Mouse (Mus musculus): ENCODE results near the gene Coro2a. TPM values are rescaled to one million over a fixed set of nuclear protein-coding genes. Genes with fewer than 3 reads are reported as not detected.
"Not testable (repeated sequence)": the region's sequence is repeated elsewhere in the genome, so short reads cannot be mapped to it uniquely, and the experiment has no call there.

The Coro2a gene
- polyA plus RNA-seq, 1 experiment from 2014 or later: 1.7 TPM

- Histone ChIP-seq H3K27me3 (peaks cover 8% of the 10 kb centered on the region; the same call in 1 of the 2 replicates), H3K4me2 (no peak overlapping the region), H3K9ac (no peak overlapping the region), H3K4me3 (replicated peaks) (no peak overlapping the region), H3K4me1 (no peaks in the 10 kb centered on the region), H3K27ac (no peak overlapping the region), H3K36me3 (replicated peaks) (no peaks in the 10 kb centered on the region), H3K9me3 (no peaks in the 10 kb centered on the region)
- no peak for ATAC-seq (ENCODE audit: low FRiP score)
- 91% methylated on average over 9 of the region's 9 CpGs for WGBS
Observed at GRCm38 (mm10) chr4:46591833-46592520, 10.0 kb downstream of the Coro2a start.

DNA sequence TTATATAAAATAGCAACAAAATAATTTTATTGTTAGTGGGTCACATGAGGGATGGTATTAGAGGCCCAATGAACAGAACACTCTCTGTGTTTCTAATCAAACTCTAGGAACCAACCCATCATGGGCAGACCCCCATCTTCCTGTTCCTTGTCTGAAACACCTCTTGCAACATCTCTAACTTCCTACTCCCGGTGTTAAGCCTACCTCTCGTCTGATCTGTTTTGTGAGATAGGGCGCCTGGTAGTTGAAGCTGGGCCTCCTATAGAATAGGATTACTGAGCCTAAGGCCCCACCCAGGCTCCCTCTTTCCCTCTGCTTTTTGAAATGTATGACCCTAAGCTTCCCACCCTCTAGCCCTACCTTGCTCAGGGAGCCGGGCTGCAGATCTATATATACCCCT is 11.2 kb downstream of the Coro2a start:
- H3K4me3 ChIP-seq (replicated peaks): no peak overlapping the region
- H3K4me2 ChIP-seq: no peak overlapping the region
- H3K9ac ChIP-seq: no peak overlapping the region
- no peak for ATAC-seq (ENCODE audit: low FRiP score)
- H3K36me3 ChIP-seq (replicated peaks): no peaks in the 10 kb centered on the region
- H3K27me3 ChIP-seq: no peaks in the 10 kb centered on the region
- 60% methylated on average over 4 of the region's 4 CpGs for WGBS
- H3K4me1 ChIP-seq: no peaks in the 10 kb centered on the region
- no peaks in the 10 kb centered on the region for H3K9me3 ChIP-seq
- no peak overlapping the region for H3K27ac ChIP-seq

DNA sequence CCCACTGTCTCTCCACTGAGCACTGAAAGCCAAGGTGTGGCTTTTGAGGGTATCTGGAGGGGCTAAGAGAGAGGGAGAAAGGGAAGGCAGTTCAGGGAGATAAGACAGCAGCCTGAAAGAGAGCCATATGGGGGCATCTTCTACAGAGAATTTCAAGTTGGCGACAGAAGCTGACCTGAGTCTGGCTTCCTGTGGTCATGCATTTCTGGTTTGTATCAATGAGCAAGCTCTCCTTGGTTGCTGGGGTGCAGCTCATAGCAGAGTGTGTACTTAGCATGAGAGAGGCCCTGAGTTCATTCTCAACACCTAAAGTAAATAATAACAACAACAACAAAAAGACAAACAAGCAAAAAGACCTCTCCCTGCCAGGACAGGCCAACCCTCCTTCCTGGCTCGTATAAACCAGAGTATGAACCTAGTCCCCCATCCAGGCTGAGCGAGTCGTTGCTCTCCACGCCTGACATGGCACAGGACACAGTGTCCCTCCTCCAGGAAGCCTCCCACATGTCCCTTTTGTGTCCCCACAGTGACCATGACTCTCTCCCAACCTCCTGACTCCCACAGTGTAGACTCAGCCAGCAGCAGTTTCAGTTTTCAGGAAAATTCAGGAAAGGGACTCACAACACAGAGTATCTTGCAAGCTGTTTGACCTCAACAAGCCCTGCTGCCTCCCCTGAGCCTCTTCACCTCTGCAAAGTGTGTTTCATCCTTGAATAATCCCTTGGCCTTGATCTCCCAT is 11.9 kb downstream of the Coro2a start:
- Histone ChIP-seq H3K27me3 (no peaks in the 10 kb centered on the region), H3K9me3 (no peaks in the 10 kb centered on the region), H3K4me1 (no peaks in the 10 kb centered on the region), H3K36me3 (replicated peaks) (no peaks in the 10 kb centered on the region), H3K9ac (no peak overlapping the region), H3K4me3 (replicated peaks) (no peak overlapping the region), H3K4me2 (no peak overlapping the region), H3K27ac (no peak overlapping the region)
- WGBS: 81% methylated on average over 5 of the region's 5 CpGs
- ATAC-seq (ENCODE audit: low FRiP score): no peak

- Histone ChIP-seq H3K36me3 (replicated peaks) (no peaks in the 10 kb centered on the region), H3K4me1 (no peaks in the 10 kb centered on the region), H3K4me3 (replicated peaks) (no peak overlapping the region), H3K9me3 (no peaks in the 10 kb centered on the region), H3K27me3 (no peaks in the 10 kb centered on the region), H3K27ac (no peak overlapping the region), H3K4me2 (no peak overlapping the region), H3K9ac (no peak overlapping the region)
- ATAC-seq (ENCODE audit: low FRiP score): no peak
- 88% methylated on average over 8 of the region's 8 CpGs for WGBS
Observed at GRCm38 (mm10) chr4:46589151-46589550, 12.9 kb downstream of the Coro2a start.

DNA sequence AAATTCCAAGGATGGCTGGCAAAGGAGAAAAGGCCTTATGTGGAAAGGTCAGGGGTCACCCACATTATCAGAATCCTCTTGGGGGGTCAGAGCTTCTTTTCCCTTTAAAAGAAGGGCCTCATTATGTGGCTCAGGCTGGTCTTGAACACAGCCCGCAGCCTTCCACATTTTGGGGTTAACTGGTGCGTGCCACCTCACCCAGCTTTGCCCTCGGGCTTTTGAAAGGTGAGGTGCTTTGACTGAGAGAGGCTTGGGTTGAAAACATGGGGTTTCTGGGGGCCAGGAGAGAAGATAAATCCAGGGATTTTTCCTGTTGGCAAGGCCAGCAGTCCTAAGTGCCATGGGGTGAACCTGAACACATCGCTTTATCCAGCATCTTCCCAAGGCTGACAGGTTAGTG is 15.5 kb downstream of the Coro2a start:
- ATAC-seq (ENCODE audit: low FRiP score): no peak
- Histone ChIP-seq H3K36me3 (replicated peaks) (no peaks in the 10 kb centered on the region), H3K4me2 (no peak overlapping the region), H3K27me3 (no peaks in the 10 kb centered on the region), H3K9me3 (no peaks in the 10 kb centered on the region), H3K27ac (no peak overlapping the region), H3K4me3 (replicated peaks) (no peak overlapping the region), H3K4me1 (no peaks in the 10 kb centered on the region), H3K9ac (no peak overlapping the region)
- WGBS: 75% methylated on average over 4 of the region's 4 CpGs

DNA sequence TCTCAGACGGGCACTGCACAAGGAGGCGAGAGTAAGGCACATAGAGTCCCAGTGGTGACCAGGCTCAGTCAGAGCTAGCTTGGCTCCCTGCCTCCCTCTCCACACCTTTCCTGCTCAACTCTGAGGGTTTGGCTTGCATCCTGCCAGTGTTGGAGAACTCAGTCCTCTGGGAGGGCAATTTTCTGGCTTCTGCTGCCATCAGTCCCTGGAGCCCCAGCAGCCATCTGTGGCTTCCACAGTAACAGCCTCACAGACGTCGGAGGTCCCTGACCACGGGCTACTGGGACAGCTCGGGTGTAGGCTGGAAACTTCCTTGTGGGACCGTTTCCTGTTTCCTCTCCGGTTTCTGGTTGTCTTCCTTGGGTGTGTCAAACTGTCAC is 16.2 kb downstream of the Coro2a start:
- Histone ChIP-seq H3K4me1 (no peaks in the 10 kb centered on the region), H3K4me2 (no peak overlapping the region), H3K9me3 (no peaks in the 10 kb centered on the region), H3K27me3 (no peaks in the 10 kb centered on the region), H3K9ac (no peak overlapping the region), H3K4me3 (replicated peaks) (no peak overlapping the region), H3K36me3 (replicated peaks) (no peaks in the 10 kb centered on the region), H3K27ac (no peak overlapping the region)
- WGBS: 89% methylated on average over 8 of the region's 8 CpGs
- no peak for ATAC-seq (ENCODE audit: low FRiP score)

- Histone ChIP-seq H3K9ac (no peak overlapping the region), H3K4me1 (no peaks in the 10 kb centered on the region), H3K27me3 (no peaks in the 10 kb centered on the region), H3K36me3 (replicated peaks) (no peaks in the 10 kb centered on the region), H3K27ac (no peak overlapping the region), H3K9me3 (no peaks in the 10 kb centered on the region), H3K4me3 (replicated peaks) (no peak overlapping the region), H3K4me2 (no peak overlapping the region)
- WGBS: 80% methylated on average over 13 of the region's 13 CpGs
- ATAC-seq (ENCODE audit: low FRiP score): no peak
Observed at GRCm38 (mm10) chr4:46585041-46585810, 16.8 kb downstream of the Coro2a start.

- H3K9me3 ChIP-seq; H3K4me2 ChIP-seq; H3K4me1 ChIP-seq; H3K27me3 ChIP-seq; H3K9ac ChIP-seq; ATAC-seq (ENCODE audit: low FRiP score); H3K4me3 ChIP-seq (replicated peaks); H3K36me3 ChIP-seq (replicated peaks); H3K27ac ChIP-seq: not testable (repeated sequence)
- 79% methylated on average over 3 of the region's 3 CpGs for WGBS
Observed at GRCm38 (mm10) chr4:46584536-46584935, 17.5 kb downstream of the Coro2a start.

DNA sequence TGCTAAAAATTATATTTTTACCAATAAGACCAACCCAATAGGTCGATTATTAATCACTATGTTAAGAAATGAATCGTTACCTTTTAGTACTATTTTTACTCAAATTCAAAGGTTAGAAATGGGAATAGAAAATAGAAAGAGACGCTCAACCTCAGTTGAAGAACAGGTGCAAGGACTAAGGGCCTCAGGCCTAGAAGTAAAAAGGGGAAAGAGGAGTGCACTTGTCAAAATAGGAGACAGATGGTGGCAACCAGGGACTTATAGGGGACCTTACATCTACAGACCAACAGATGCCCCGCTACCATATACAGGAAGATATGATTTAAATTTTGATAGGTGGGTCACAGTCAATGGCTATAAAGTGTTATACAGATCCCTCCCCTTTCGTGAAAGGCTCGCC is 17.9 kb downstream of the Coro2a start:
- not testable (repeated sequence) for H3K27me3 ChIP-seq; H3K4me2 ChIP-seq; H3K27ac ChIP-seq; ATAC-seq (ENCODE audit: low FRiP score); H3K9ac ChIP-seq; H3K9me3 ChIP-seq; H3K4me3 ChIP-seq (replicated peaks); H3K4me1 ChIP-seq; H3K36me3 ChIP-seq (replicated peaks)
- 88% methylated on average over 2 of the region's 6 CpGs for WGBS

DNA sequence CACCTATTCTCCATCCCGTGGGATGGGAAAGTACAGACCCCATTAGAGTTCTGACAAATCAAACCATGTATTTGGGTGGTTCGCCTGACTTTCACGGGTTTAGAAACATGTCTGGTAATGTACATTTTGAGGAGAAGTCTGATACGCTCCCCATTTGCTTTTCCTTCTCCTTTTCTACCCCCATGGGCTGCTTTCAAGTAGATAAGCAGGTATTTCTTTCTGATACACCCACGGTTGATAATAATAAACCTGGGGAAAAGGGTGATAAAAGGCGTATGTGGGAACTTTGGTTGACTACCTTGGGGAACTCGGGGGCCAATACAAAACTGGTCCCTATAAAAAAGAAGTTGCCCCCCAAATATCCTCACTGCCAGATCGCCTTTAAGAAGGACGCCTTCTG is 20.0 kb downstream of the Coro2a start:
- not testable (repeated sequence) for H3K4me2 ChIP-seq; H3K4me1 ChIP-seq; H3K9ac ChIP-seq; H3K9me3 ChIP-seq; H3K4me3 ChIP-seq (replicated peaks); H3K27me3 ChIP-seq; H3K27ac ChIP-seq; H3K36me3 ChIP-seq (replicated peaks); ATAC-seq (ENCODE audit: low FRiP score)
- 88% methylated on average over 9 of the region's 9 CpGs for WGBS

- H3K9ac ChIP-seq; H3K27me3 ChIP-seq; H3K4me1 ChIP-seq; H3K4me3 ChIP-seq (replicated peaks); H3K9me3 ChIP-seq; H3K4me2 ChIP-seq; ATAC-seq (ENCODE audit: low FRiP score); H3K36me3 ChIP-seq (replicated peaks); H3K27ac ChIP-seq: not testable (repeated sequence)
- 96% methylated on average over 22 of the region's 22 CpGs for WGBS
Observed at GRCm38 (mm10) chr4:46581577-46581976, 20.4 kb downstream of the Coro2a start.

DNA sequence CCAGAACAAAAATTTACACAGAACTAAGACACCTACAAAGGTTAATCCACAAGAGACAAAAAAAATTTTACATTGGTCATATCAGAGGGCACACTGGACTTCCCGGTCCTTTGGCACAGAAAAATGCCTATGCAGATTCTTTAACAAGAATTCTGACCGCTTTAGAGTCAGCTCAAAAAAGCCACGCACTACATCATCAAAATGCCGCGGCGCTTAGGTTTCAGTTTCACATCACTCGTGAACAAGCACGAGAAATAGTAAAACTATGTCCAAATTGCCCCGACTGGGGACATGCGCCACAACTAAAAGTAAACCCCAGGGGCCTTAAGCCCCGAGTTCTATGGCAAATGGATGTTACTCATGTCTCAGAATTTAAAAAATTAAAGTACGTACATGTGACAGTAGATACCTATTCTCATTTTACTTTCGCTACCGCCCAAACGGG is 21.2 kb downstream of the Coro2a start:
- H3K36me3 ChIP-seq (replicated peaks); ATAC-seq (ENCODE audit: low FRiP score); H3K4me3 ChIP-seq (replicated peaks); H3K27me3 ChIP-seq; H3K27ac ChIP-seq; H3K4me1 ChIP-seq; H3K9ac ChIP-seq; H3K4me2 ChIP-seq; H3K9me3 ChIP-seq: not testable (repeated sequence)
- WGBS: 91% methylated on average over 15 of the region's 15 CpGs
